Mouse (Mus musculus) heart, embryonic 13.5 days (tissue): ENCODE results near the gene Elf1. TPM values are rescaled to one million over a fixed set of nuclear protein-coding genes. Genes with fewer than 3 reads are reported as not detected.

Experiments used
- ATAC-seq: fragments of 200-750 bp; cut with Nextera tagmentation; 2 replicates; pipeline ENCODE4 v1.8.0; 2017; ENCODE audit warnings: moderate TSS enrichment; ENCODE audit not compliant: insufficient number of reproducible peaks, low FRiP score, low TSS enrichment; ENCODE audit errors: extremely low read depth
- H3K27ac ChIP-seq: fragments of 300-500 bp; sonication (generic); replicated peaks from 2 replicates; pipeline ENCODE4 v1.5.1; 2015; ENCODE audit warnings: moderate library complexity, mild to moderate bottlenecking, inconsistent platforms
- H3K27me3 ChIP-seq: fragments of 300-500 bp; sonication (generic); replicated peaks from 2 replicates; pipeline ENCODE4 v1.6.1; 2015; ENCODE audit warnings: mild to moderate bottlenecking, inconsistent platforms
- H3K36me3 ChIP-seq: fragments of 300-500 bp; sonication (generic); 2 replicates; pipeline ENCODE4 v1.6.1; 2015; ENCODE audit warnings: mild to moderate bottlenecking, inconsistent platforms
- H3K4me1 ChIP-seq: fragments of 300-500 bp; sonication (generic); 2 replicates; pipeline ENCODE4 v1.6.1; 2015; ENCODE audit warnings: inconsistent platforms
- H3K4me2 ChIP-seq: fragments of 300-500 bp; sonication (generic); 2 replicates; pipeline ENCODE4 v1.6.1; 2015; ENCODE audit warnings: inconsistent platforms, mild to moderate bottlenecking, moderate library complexity
- H3K4me3 ChIP-seq: fragments of 300-500 bp; sonication (generic); 2 replicates; pipeline ENCODE4 v1.5.1; 2015; ENCODE audit warnings: moderate library complexity, mild to moderate bottlenecking, inconsistent platforms
- H3K9ac ChIP-seq: fragments of 300-500 bp; sonication (generic); 2 replicates; pipeline ENCODE4 v1.6.1; 2015; ENCODE audit warnings: inconsistent platforms, mild to moderate bottlenecking, moderate library complexity
- H3K9me3 ChIP-seq: fragments of 300-500 bp; sonication (generic); 2 replicates; pipeline ENCODE4 v1.6.1; 2016; ENCODE audit warnings: inconsistent platforms
- WGBS: fragments of 180-500 bp; shearing (Covaris S2); methylation state at CpG from one replicate; pipeline ENCODE4 v1.1.7; 2015; ENCODE audit warnings: mixed read lengths; 5-methylcytosine and 5-hydroxymethylcytosine counted together
- polyA plus RNA-seq: library from polyadenylated mRNA; unstranded; fragments of >200 nt; fragmentation: Nextera tagmentation; extraction: Ambion mirVana; gene quantifications from 2 replicates; pipeline ENCODE4 v1.2.1, GENCODE M21; 2015

Gene Elf1
- polyA plus RNA-seq, 1 experiment from 2014 or later = 7.2 TPM

DNA sequence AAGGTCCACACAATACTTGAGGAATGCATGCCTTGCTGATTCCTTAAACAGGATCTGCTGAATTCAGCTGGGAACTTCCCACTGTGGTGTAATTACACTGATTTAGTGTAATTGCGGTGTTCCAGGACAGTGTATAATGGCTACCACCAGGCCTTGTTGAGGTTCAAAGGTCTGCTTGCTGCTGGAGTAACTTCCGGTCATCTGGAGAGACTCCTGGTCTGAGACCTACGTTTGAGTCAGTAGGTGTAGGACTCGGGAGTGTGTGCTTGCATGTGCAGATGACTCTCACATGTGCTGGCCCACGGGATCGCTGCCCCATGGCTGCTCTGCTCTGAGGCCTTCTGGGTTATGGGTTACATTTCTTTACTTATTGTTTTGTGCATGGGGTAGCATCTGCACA, 13.4 kb downstream of the Elf1 start:
- WGBS = 89% methylated on average over 6 of the region's 6 CpGs
- no peak overlapping the region for H3K4me3 ChIP-seq
- no peak for ATAC-seq
- H3K27ac ChIP-seq = no peak overlapping the region
- peaks cover 13% of the 10 kb centered on the region for H3K4me1 ChIP-seq
- no peaks in the 10 kb centered on the region for H3K27me3 ChIP-seq
- H3K9me3 ChIP-seq = no peaks in the 10 kb centered on the region
- no peak overlapping the region for H3K4me2 ChIP-seq
- H3K36me3 ChIP-seq = peaks cover 12% of the 10 kb centered on the region
- no peak overlapping the region for H3K9ac ChIP-seq

DNA sequence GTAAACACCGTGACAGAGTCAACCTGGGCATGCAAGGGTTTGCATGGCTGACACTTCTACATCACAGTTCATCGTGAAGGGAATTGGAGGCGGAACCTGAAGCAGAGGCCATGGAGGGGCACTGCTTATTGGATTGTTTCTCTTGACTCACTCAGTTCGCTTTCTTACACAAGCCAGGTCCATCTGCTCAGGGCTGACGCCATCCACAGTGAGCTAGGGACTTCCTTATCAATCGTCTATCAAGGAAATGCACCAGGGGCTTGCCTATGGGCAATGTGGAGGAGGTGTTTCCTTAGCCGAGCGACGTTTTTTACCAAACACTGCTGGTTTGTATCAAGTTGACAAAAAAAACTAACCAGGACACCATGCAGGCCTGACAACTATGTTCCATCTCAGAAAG, 18.3 kb downstream of the Elf1 start:
- H3K4me3 ChIP-seq = no peak overlapping the region
- H3K27me3 ChIP-seq = no peaks in the 10 kb centered on the region
- H3K27ac ChIP-seq = 0 out of 2 replicates have a peak overlapping the region, but pooled peaks have one; percentile 6
- WGBS = 53% methylated on average over 9 of the region's 9 CpGs
- H3K9ac ChIP-seq = no peak overlapping the region
- no peak overlapping the region for H3K4me2 ChIP-seq
- ATAC-seq = no peak
- peaks cover 9% of the 10 kb centered on the region for H3K36me3 ChIP-seq
- H3K4me1 ChIP-seq = peaks cover 29% of the 10 kb centered on the region
- H3K9me3 ChIP-seq = no peaks in the 10 kb centered on the region; the same call in 1 of the 2 replicates

DNA sequence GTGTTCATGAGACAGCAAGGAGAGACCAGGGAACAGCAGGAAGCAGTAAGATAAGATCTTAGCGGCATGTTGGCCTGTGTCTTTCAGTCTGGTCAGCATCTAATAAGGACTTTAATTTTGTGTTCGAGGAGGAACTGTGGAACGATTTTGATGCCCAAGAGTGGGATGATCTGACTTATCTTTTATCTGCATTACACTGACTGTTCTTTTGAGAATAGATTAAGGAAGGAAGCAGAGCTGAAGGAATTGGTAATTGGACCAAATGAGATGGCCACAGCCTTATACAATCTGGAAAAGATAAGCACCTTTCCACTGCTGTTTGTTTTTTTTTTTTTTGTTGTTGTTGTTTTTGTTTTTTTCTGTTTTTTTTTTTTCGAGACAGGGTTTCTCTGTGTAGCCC, 19.8 kb downstream of the Elf1 start:
- H3K27me3 ChIP-seq = no peaks in the 10 kb centered on the region
- WGBS = 55% methylated on average over 4 of the region's 4 CpGs
- peaks cover 8% of the 10 kb centered on the region for H3K36me3 ChIP-seq
- H3K4me2 ChIP-seq = no peak overlapping the region
- no peak overlapping the region for H3K27ac ChIP-seq
- H3K9ac ChIP-seq = no peak overlapping the region
- peaks cover 33% of the 10 kb centered on the region for H3K4me1 ChIP-seq
- no peaks in the 10 kb centered on the region; the same call in 1 of the 2 replicates for H3K9me3 ChIP-seq
- H3K4me3 ChIP-seq = no peak overlapping the region
- ATAC-seq = no peak

DNA sequence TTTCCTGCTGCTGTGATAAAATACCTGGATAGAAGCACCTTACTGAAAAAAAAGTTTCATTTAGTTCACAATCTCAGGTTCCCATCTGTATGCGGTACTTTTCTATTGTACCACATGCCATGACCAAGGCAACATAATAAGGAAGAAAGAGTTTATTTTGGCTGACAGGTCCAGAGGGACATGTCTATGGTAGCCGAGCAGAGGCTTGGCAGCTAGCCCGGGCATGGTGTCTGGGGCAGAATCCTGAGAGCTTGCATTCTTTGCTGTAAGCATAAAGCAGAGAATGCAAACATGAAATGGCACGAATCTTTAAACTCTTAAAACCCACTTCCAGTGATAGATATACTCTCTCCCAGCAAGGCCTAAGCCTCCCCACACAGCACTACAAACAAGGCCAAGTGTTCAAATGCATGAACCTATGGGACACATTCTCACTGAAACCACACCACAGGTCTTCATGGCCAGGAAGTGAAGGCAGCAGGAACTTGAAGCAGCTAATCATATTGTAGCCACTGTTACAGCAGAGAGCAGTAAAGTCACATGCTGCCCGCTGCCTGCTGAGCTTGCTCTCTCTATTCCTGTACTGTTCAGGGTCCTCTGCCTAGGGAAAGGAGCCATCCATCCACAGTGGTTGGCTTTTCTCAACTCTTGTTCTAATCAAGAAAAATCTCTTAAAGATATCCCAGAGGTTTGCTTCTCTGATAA, 22.5 kb downstream of the Elf1 start:
- Histone ChIP-seq H3K36me3 (peaks cover 8% of the 10 kb centered on the region), H3K9me3 (no peaks in the 10 kb centered on the region; the same call in 1 of the 2 replicates), H3K27me3 (no peaks in the 10 kb centered on the region), H3K4me1 (peaks cover 43% of the 10 kb centered on the region), H3K4me2 (no peak overlapping the region; the same call in 1 of the 2 replicates), H3K9ac (no peak overlapping the region), H3K27ac (peak overlapping the region; percentile 74), H3K4me3 (no peak overlapping the region)
- 47% methylated on average over 5 of the region's 5 CpGs for WGBS
- ATAC-seq = no peak

DNA sequence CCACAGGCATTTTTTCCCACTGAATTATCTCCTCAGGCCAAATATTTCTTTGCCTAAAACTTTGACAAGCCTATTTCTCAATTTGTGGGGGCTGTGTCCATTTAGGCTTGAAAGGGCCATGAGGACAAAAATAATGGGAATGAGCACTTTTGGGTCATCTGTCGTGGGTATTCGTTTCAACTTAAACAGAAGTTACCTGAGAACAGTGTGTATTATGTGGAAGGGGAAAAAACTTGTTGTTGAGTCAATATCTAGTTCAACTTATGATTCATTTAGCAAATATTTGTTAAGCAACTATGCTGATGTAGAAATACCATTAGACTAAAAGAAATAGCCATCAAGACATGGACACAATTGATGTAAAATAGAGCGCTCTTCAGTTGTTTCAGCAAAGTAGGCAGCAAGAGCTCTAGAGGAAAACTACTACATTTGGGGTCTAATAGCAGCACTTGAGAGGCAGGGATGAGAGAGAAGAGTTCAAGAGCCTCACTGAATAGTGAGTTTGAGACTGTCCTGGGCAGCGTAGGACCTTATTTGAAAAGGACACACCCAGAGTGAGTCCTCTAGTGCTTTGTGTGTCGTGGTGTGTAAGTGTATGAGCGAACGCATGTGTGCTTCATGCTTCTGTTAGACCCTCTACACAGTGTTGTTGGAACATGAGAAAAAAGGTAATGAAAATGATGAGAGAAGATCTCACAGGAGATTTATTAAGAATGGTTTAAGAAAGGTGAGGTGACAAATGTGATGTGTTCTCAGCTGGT, 23.4 kb downstream of the Elf1 start:
- H3K27ac ChIP-seq = peak overlapping the region; percentile 74
- 91% methylated on average over 7 of the region's 7 CpGs for WGBS
- peaks cover 41% of the 10 kb centered on the region for H3K4me1 ChIP-seq
- no peak overlapping the region for H3K4me3 ChIP-seq
- H3K4me2 ChIP-seq = no peak overlapping the region
- no peak overlapping the region for H3K9ac ChIP-seq
- H3K27me3 ChIP-seq = no peaks in the 10 kb centered on the region
- H3K9me3 ChIP-seq = no peaks in the 10 kb centered on the region; the same call in 1 of the 2 replicates
- peaks cover 8% of the 10 kb centered on the region for H3K36me3 ChIP-seq
- ATAC-seq = no peak

DNA sequence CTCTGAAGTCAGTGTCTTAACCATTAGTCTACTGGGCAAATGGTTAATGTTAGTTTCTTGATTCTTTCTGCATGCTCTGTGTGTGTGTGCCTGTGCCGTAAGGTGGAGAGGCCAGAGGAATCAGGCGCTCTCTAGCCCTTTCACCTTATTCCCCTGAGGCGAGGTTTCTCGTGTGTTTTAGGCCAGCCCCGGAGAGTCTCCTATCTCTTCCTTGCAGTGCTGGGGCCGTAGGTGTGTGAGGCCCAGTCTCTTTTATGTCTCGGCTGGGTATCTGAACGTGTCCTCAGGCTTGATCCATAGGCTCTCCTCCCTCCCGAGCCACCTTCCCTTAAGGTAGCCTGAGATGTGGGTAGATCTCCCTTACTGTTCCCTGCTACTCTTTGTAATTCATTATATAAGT, 25.2 kb downstream of the Elf1 start:
- Histone ChIP-seq H3K27ac (no peak overlapping the region), H3K4me1 (peaks cover 45% of the 10 kb centered on the region), H3K36me3 (peaks cover 6% of the 10 kb centered on the region), H3K4me2 (peak overlapping the region; percentile 8; the same call in 1 of the 2 replicates), H3K9ac (no peak overlapping the region), H3K4me3 (no peak overlapping the region), H3K27me3 (no peaks in the 10 kb centered on the region), H3K9me3 (no peaks in the 10 kb centered on the region; the same call in 1 of the 2 replicates)
- 49% methylated on average over 9 of the region's 9 CpGs for WGBS
- ATAC-seq = no peak

DNA sequence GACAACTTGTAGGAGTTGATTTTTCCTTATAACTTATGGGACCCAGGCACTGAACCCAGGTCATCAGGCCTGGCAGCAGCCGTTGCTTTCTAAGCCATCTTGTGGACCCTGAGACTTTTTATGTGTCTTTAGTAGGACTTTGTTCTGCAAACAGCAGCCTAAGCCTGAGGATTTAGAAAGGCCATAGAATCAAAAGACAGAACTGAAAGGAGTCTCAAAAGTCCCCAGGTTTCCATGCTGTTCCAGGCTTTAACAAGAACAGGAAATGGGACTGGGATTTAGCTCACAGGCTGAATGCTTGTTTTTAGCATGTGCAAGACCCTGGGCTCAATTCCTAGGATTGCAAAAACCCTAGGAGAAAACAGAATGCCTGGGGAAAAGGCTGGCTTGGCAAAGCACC, 26.9 kb downstream of the Elf1 start:
- no peaks in the 10 kb centered on the region for H3K27me3 ChIP-seq
- no peak for ATAC-seq
- H3K9ac ChIP-seq = no peak overlapping the region
- H3K36me3 ChIP-seq = no peaks in the 10 kb centered on the region
- H3K27ac ChIP-seq = no peak overlapping the region
- H3K4me3 ChIP-seq = no peak overlapping the region
- H3K4me2 ChIP-seq = no peak overlapping the region
- H3K4me1 ChIP-seq = peaks cover 57% of the 10 kb centered on the region
- 83% methylated on average over 1 of the region's 1 CpGs for WGBS
- no peaks in the 10 kb centered on the region for H3K9me3 ChIP-seq

DNA sequence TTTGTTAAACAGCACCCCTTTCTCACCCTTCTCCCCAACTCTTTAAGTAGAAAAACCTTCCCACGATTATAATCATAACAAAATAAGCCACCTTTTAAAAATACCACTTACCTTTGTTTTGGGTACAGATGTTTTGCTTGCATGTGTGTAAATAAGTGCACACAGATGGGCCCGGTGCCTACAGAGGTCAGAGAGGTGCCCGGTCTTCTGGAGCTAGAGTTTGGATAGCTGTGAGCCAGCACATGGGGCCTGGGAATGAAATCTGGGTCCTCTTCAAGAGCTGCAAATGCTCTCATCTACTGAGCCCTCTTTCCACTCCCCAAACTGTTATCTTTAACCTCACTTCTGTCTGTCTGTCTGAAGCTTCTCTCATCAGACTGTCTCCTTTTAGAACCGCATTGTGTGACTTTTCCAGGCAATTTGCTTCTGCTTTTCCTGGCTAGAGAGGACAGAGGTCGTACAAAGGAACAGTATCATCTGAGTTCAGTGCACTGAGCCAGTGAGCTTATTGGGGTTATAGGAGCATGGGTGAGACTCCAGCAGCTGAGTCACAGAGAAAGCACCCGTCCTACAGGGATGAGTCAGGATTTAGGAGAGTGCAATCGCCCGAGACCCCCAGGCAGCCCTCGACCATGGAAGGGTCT, 27.8 kb downstream of the Elf1 start:
- no peaks in the 10 kb centered on the region for H3K27me3 ChIP-seq
- H3K4me2 ChIP-seq = no peak overlapping the region
- H3K4me3 ChIP-seq = no peak overlapping the region
- peaks cover 50% of the 10 kb centered on the region for H3K4me1 ChIP-seq
- H3K27ac ChIP-seq = 0 out of 2 replicates have a peak overlapping the region, but pooled peaks have one; percentile 20
- H3K36me3 ChIP-seq = no peaks in the 10 kb centered on the region
- ATAC-seq = no peak
- no peaks in the 10 kb centered on the region for H3K9me3 ChIP-seq
- 72% methylated on average over 9 of the region's 9 CpGs for WGBS
- no peak overlapping the region for H3K9ac ChIP-seq

DNA sequence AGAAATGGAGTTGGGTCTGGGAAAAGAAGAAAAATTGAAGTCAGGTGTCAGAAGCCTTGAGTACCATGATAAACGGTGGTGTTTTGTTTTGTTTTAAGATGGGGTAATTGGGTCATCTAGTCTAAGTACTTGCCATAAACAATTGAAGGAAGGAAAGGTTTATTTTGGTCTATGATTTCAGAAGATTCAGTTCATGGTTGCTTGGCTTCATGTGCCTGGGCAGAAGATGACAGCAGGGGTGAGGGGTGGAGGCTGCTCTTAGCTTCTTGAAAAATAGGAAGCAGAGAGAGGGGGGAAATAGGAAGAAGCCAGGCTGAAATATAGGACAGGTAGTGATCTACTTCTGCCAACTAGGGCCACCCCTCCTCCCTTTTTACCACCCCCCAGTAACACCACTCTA, 30.5 kb downstream of the Elf1 start:
- WGBS = 61% methylated on average over 1 of the region's 1 CpGs

DNA sequence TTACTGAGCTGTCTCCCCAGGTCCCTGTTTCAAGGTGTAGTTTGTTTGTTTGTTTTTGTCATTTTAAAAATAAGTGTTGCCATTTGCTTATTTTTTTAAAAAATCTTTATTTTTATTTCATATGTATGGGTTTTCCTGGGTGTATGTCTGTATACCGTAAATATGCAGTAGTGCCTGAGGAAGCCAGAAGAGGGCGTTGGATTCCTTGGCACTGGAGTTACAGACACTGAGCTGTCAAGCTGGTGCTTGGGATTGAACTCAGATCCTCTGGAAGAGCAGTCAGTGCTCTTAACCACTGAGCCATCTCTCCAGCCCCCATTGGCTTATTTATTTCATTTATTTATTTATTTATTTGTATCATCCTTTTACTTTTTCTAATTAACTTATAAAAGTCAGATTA, 33.0 kb downstream of the Elf1 start:
- H3K4me1 ChIP-seq = peaks cover 27% of the 10 kb centered on the region
- H3K4me3 ChIP-seq = no peak overlapping the region
- no peak overlapping the region for H3K4me2 ChIP-seq
- no peaks in the 10 kb centered on the region for H3K36me3 ChIP-seq
- no peak for ATAC-seq
- no peak overlapping the region for H3K27ac ChIP-seq
- 74% methylated on average over 2 of the region's 2 CpGs for WGBS
- H3K9me3 ChIP-seq = no peaks in the 10 kb centered on the region
- no peaks in the 10 kb centered on the region for H3K27me3 ChIP-seq
- no peak overlapping the region for H3K9ac ChIP-seq

More for the DNA sequence above, 30.5 kb downstream of the Elf1 start:
- H3K27ac ChIP-seq = peak overlapping the region; percentile 16; the same call in 1 of the 2 replicates
- ATAC-seq = no peak
- H3K27me3 ChIP-seq = no peaks in the 10 kb centered on the region
- H3K4me2 ChIP-seq = no peak overlapping the region
- H3K9ac ChIP-seq = no peak overlapping the region
- no peaks in the 10 kb centered on the region for H3K9me3 ChIP-seq
- peaks cover 36% of the 10 kb centered on the region for H3K4me1 ChIP-seq
- H3K36me3 ChIP-seq = no peaks in the 10 kb centered on the region
- no peak overlapping the region for H3K4me3 ChIP-seq

DNA sequence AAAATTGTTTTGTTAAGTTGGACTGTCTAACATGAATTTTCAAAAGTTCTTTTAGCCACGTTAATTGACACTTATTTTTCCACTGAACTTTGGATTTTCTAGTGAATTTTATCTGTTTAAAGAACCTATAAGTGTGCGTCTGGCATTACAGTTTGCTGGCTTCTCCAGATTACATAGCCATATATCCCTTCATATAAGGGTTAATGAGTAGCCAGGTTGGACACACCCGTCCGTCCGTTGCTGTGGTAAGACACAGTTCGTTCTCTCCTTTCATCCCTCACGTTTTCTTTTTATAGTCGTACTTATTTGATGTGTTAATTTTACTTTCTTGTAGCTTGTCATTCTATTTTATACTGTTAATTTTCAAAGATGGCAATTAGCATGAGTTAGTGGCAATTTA, 34.1 kb downstream of the Elf1 start:
- ATAC-seq = no peak
- 88% methylated on average over 8 of the region's 8 CpGs for WGBS
- peaks cover 29% of the 10 kb centered on the region for H3K4me1 ChIP-seq
- H3K9ac ChIP-seq = no peak overlapping the region
- no peak overlapping the region for H3K27ac ChIP-seq
- H3K9me3 ChIP-seq = no peaks in the 10 kb centered on the region
- no peak overlapping the region for H3K4me3 ChIP-seq
- H3K4me2 ChIP-seq = no peak overlapping the region
- no peaks in the 10 kb centered on the region for H3K27me3 ChIP-seq
- H3K36me3 ChIP-seq = no peaks in the 10 kb centered on the region
